Mouse (Mus musculus) heart, embryonic 10.5 days (tissue): ENCODE data around the gene Olfr1417. TPM values are rescaled to one million over a fixed set of nuclear protein-coding genes. Genes with fewer than 3 reads are reported as not detected.
A peak's percentile ranks its signal among the peaks of the same experiment; 100 is the strongest.

ENCODE experiments used
- DNase-seq: peaks from one replicate; pipeline ENCODE4 v3.0.0-alpha.2; 2017; ENCODE audit warnings: low spot score
- H3K27ac ChIP-seq: fragments of 300-500 bp; sonication (generic); 2 replicates; pipeline ENCODE4 v1.5.1; 2016; ENCODE audit warnings: mild to moderate bottlenecking
- H3K27me3 ChIP-seq: fragments of 300-500 bp; sonication (generic); 2 replicates; pipeline ENCODE4 v1.6.1; 2016; ENCODE audit warnings: mild to moderate bottlenecking; ENCODE audit not compliant: poor library complexity, insufficient read depth, severe bottlenecking
- H3K36me3 ChIP-seq: fragments of 300-500 bp; sonication (generic); 2 replicates; pipeline ENCODE4 v1.6.1; 2016; ENCODE audit warnings: mild to moderate bottlenecking, moderate library complexity
- H3K4me1 ChIP-seq: fragments of 300-500 bp; sonication (generic); 2 replicates; pipeline ENCODE4 v1.6.1; 2016; ENCODE audit warnings: mild to moderate bottlenecking
- H3K4me3 ChIP-seq: fragments of 300-500 bp; sonication (generic); 2 replicates; pipeline ENCODE4 v1.5.1; 2016; ENCODE audit warnings: mild to moderate bottlenecking, moderate library complexity
- H3K9me3 ChIP-seq: fragments of 300-500 bp; sonication (generic); 2 replicates; pipeline ENCODE4 v1.6.1; 2016; ENCODE audit warnings: mild to moderate bottlenecking, moderate library complexity
- WGBS: fragments of 180-500 bp; shearing (Covaris S2); methylation state at CpG from one replicate; pipeline ENCODE4 v1.1.7; 2016; 5-methylcytosine and 5-hydroxymethylcytosine counted together
- polyA plus RNA-seq: library from polyadenylated mRNA; unstranded; fragments of >200 nt; fragmentation: Nextera tagmentation; extraction: Ambion mirVana; gene quantifications from 2 replicates; pipeline ENCODE4 v1.2.1, GENCODE M21; 2016

Gene Olfr1417
- polyA plus RNA-seq, 1 experiment from 2014 or later = not detected

DNA sequence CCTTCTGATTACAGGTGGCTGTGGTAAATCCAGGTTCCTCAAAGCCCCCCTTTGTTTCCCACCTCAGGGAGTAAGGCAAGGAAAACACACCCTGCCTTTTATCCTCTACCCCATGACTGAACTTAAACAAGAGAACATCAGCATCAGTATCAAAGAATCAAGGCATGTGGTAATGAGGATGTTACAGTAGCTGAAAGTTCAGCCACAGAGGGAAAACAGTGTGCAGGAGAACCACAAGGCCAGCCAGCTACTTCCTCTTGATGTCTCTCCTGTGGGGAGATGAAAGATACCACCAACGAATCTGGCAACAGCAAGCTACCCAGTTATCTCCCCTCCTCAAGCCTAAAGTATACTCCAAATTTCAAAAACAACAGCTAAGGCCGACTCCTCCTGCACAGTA, 31.8 kb downstream of the Olfr1417 start:
- 45% methylated on average over 2 of the region's 2 CpGs for WGBS
- Histone ChIP-seq H3K36me3 (no peaks in the 10 kb centered on the region), H3K4me1 (peaks cover 7% of the 10 kb centered on the region), H3K4me3 (no peak overlapping the region), H3K27ac (no peak overlapping the region), H3K9me3 (no peaks in the 10 kb centered on the region), H3K27me3 (no peaks in the 10 kb centered on the region)
- no peak for DNase-seq

DNA sequence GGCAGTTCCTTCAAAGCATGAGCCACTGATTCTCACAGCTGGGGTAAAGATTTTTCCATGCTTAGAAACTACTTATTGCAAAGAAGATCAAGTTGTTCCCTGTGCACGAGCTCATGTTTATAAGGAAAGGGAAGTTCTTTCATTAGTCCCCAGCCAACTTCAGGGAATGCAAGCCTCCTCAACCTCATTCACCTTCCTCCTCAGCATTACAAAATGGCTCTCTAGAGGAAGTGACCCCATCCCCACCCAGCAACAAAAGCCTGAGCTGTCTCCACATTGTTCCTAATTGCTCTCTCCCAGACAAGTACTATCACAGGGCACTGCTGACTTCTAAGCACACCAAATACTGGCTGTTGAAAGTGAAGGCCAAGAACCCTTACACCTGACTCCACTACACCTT, 34.6 kb downstream of the Olfr1417 start:
- no peak overlapping the region for H3K4me3 ChIP-seq
- H3K9me3 ChIP-seq = no peaks in the 10 kb centered on the region
- H3K36me3 ChIP-seq = no peaks in the 10 kb centered on the region
- no peak overlapping the region for H3K27ac ChIP-seq
- no peaks in the 10 kb centered on the region for H3K4me1 ChIP-seq
- no peaks in the 10 kb centered on the region for H3K27me3 ChIP-seq
- WGBS = 64% methylated on average over 1 of the region's 1 CpGs
- DNase-seq = no peak

DNA sequence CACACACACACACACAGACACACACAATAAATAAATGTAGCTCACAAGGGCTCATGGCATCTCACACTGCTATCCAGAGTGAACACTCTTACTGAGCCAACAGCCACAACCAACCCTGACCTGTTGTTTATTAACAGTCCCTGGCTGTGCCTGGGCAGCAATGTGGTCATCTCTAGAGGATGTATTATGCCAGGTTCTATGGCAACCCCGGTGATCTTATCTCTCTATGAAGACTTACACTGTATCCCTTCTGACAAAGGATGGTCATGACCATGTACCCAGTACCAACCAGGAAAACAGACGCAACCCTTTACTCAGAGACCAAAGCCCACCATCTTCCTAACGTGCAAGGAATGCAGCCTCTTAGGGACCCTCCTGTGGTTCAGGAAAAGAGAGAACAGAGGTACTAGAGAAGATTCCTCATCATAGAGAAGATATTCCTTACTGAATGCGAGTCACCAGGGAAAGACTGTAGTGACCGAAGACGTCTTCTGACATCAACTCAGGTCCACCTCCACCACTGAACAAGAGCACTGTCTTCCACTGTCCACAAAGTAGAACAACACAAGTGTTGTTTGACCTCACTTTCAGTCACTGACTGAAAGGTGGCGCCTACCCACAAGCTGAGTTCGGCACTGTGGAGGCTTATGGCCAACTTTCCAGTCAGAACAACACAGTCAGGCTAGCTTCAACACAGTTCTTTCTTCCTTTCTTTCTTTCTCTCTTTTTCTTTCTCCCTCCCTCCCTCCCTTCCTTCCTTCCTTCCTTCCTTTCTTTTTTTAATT, 38.3 kb downstream of the Olfr1417 start:
- 75% methylated on average over 8 of the region's 8 CpGs for WGBS
- Histone ChIP-seq H3K4me1 (no peaks in the 10 kb centered on the region), H3K27ac (no peak overlapping the region), H3K27me3 (no peaks in the 10 kb centered on the region), H3K4me3 (no peak overlapping the region), H3K9me3 (no peaks in the 10 kb centered on the region), H3K36me3 (no peaks in the 10 kb centered on the region)
- peak; percentile 60 for DNase-seq

- H3K4me3 ChIP-seq = no peak overlapping the region
- H3K4me1 ChIP-seq = no peaks in the 10 kb centered on the region
- no peaks in the 10 kb centered on the region for H3K9me3 ChIP-seq
- WGBS = 80% methylated on average over 6 of the region's 6 CpGs
- H3K27me3 ChIP-seq = no peaks in the 10 kb centered on the region
- no peak for DNase-seq
- no peaks in the 10 kb centered on the region for H3K36me3 ChIP-seq
- no peak overlapping the region for H3K27ac ChIP-seq
Observed at GRCm38 (mm10) chr19:11794447-11794846, 44.6 kb downstream of the Olfr1417 start.

- Histone ChIP-seq H3K27ac (no peak overlapping the region), H3K27me3 (no peaks in the 10 kb centered on the region), H3K4me3 (no peak overlapping the region), H3K9me3 (no peaks in the 10 kb centered on the region), H3K36me3 (no peaks in the 10 kb centered on the region), H3K4me1 (no peaks in the 10 kb centered on the region)
- no peak for DNase-seq
- WGBS = 74% methylated on average over 2 of the region's 2 CpGs
Observed at GRCm38 (mm10) chr19:11793741-11794359, 45.2 kb downstream of the Olfr1417 start.

GRCm38 (mm10) chr19:11791825-11792224, 47.2 kb downstream of the Olfr1417 start:
- Histone ChIP-seq H3K27me3 (no peaks in the 10 kb centered on the region), H3K4me1 (no peaks in the 10 kb centered on the region), H3K27ac (no peak overlapping the region), H3K36me3 (no peaks in the 10 kb centered on the region), H3K9me3 (no peaks in the 10 kb centered on the region), H3K4me3 (no peak overlapping the region)
- DNase-seq = no peak
- WGBS = 72% methylated on average over 5 of the region's 5 CpGs

- Histone ChIP-seq H3K27ac (no peak overlapping the region), H3K4me1 (no peaks in the 10 kb centered on the region), H3K4me3 (no peak overlapping the region), H3K9me3 (no peaks in the 10 kb centered on the region), H3K36me3 (no peaks in the 10 kb centered on the region), H3K27me3 (no peaks in the 10 kb centered on the region)
- no peak for DNase-seq
- WGBS = 85% methylated on average over 6 of the region's 6 CpGs
Observed at GRCm38 (mm10) chr19:11788876-11789275, 50.1 kb downstream of the Olfr1417 start.

DNA sequence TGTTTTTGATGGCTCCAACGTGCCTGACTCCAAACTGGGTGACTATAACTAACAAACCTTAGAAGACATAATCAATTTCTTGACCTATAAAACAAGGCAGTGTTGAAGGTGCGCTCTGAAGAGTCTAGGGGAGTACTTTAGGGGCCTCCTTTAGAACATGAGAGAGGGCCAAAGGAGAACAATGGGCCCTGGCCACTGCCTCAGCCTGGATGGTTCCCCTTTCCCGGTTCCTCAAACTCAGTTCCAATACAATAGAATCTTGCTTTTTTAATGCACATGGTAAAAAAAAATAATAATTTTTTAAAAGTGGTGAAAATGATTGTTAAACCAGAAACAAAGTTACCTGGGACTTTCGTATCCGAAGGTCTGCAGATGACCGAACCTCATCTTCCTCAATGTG, 51.2 kb downstream of the Olfr1417 start:
- Histone ChIP-seq H3K27ac (no peak overlapping the region), H3K27me3 (no peaks in the 10 kb centered on the region), H3K4me3 (no peak overlapping the region), H3K9me3 (no peaks in the 10 kb centered on the region), H3K4me1 (no peaks in the 10 kb centered on the region), H3K36me3 (no peaks in the 10 kb centered on the region)
- 85% methylated on average over 6 of the region's 6 CpGs for WGBS
- DNase-seq = no peak

- WGBS = 89% methylated on average over 14 of the region's 14 CpGs
- H3K36me3 ChIP-seq = 0 out of 2 replicates have a peak, but pooled peaks cover 4% of the 10 kb centered on the region
- no peaks in the 10 kb centered on the region for H3K4me1 ChIP-seq
- no peak overlapping the region for H3K27ac ChIP-seq
- H3K4me3 ChIP-seq = no peak overlapping the region
- H3K27me3 ChIP-seq = no peaks in the 10 kb centered on the region
- H3K9me3 ChIP-seq = no peaks in the 10 kb centered on the region
- peak; percentile 57 for DNase-seq
Observed at GRCm38 (mm10) chr19:11785409-11786154, 53.4 kb downstream of the Olfr1417 start.

GRCm38 (mm10) chr19:11777191-11777865, 61.7 kb downstream of the Olfr1417 start:
- 60% methylated on average over 7 of the region's 7 CpGs for whole genome bisulfite sequencing

More at GRCm38 (mm10) chr19:11777191-11777865, 61.7 kb downstream of the Olfr1417 start:
- Histone ChIP-seq H3K9me3 (no peaks in the 10 kb centered on the region), H3K27me3 (no peaks in the 10 kb centered on the region), H3K36me3 (peaks cover 26% of the 10 kb centered on the region), H3K4me3 (no peak overlapping the region), H3K4me1 (no peaks in the 10 kb centered on the region), H3K27ac (no peak overlapping the region)
- no peak for DNase-seq
